Mouse (Mus musculus) skeletal muscle tissue, adult 2 months (tissue): ENCODE measurements around the gene Ube2f.
A peak's percentile ranks its signal among the peaks of the same experiment; 100 is the strongest.

Experiments
- DNase-seq: peaks from one replicate; pipeline ENCODE4 v3.0.0-alpha.2; 2012; ENCODE audit warnings: low read depth, low spot score

The Ube2f gene

DNA sequence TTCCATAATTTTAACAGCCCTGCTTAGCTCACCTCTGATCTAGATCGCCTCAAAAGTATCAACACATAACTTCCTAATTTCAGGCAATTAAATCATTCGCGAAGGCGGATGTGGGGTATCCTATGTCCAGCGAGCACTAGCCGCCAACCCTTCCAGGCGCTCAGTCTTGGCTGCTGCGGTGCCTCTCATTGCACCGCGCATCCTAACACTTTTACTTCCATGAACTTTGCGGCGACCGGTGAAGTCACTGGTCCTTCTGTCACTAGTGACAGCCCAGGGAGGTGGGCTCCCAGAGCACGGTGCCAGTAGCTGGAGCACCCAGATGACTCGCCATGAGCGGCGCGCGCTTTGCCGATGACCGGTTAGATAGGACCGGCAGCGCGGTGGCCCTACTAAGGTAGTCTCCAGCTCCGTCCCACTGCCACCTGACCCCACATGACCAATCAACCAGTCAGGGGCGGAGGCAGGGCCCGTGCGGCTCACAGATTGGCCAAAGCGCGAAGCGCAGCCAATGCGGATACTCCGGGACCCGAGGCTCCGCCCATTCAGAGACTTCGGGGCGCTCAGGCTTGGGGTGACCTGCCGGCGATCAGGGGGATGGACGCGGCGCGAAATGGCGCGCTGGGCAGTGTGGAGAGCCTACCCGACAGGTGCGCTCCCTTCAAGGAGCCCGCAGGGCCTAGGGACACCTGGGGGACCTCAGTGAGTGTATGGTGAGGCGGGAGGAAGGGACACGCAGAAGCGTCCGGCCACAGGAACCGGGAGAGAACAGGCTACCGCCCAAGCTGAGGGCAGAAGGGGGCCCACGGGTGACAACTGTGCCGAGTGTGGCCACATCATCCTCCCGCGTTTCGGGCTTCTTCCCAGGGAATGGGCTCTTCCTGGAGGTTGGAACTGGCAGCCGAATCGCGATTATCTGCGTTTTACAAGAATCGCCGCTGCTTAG, 48.0 kb downstream of the Ube2f start, which contains the start of gene Scly:
Gene Scly, plus strand, starts transcription at position 540 of the 946 bp plus-strand sequence.
- DNase-seq, result peak; percentile 91

GRCm38 (mm10) chr1:91299026-91299706, 49.1 kb downstream of the Ube2f start:
- DNase-seq, result no peak

GRCm38 (mm10) chr1:91299707-91300426, 49.8 kb downstream of the Ube2f start:
- DNase-seq, result peak; percentile 70

GRCm38 (mm10) chr1:91301206-91301920, 51.3 kb downstream of the Ube2f start:
- DNase-seq, result no peak

GRCm38 (mm10) chr1:91302021-91302420, 51.9 kb downstream of the Ube2f start:
- DNase-seq, result no peak

DNA sequence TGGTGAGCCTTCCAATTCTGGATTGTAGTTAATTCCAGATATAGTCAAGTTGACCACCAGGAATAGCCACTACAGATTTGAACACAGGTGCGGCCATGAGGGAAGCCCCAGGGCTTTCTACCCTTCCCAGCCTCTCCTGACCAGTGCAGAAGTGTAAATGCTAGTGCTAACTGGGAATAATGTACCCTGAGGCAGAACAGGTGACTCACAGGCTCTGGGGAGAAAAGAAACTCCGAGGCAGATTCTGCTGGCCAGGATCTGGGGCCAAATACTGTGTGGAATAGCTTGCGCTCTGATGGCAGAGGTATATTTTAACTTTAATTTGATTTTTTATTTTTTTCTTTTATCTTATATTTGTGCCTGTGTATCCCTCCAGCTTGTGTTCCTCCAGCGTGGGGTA, 54.5 kb downstream of the Ube2f start:
- DNase-seq, result no peak

- DNase-seq, result no peak
Observed at GRCm38 (mm10) chr1:91309366-91310085, 59.4 kb downstream of the Ube2f start.

GRCm38 (mm10) chr1:91312273-91312672, 62.2 kb downstream of the Ube2f start:
- DNase-seq, result no peak

DNA sequence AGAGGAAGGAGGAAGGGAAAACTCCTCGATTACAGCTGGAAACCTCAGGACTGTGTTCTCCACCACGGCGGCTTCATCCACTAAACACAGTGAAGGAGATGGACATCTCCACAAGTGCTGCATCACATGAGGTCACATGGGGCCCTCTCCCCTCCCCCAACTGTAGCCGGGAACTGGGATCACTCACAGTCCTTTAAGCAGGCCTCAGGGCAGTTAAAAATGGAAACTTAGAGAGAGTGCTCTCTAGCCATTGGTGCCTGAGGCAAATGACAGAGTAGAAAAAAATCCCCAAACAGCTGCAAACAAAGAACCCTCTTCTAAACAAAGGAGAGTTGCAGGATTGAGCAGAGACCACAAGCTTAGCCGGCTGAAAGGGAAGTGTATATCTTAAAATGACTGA, 63.1 kb downstream of the Ube2f start:
- DNase-seq, result no peak

GRCm38 (mm10) chr1:91317656-91318055, 67.6 kb downstream of the Ube2f start:
- no peak for DNase-seq

DNA sequence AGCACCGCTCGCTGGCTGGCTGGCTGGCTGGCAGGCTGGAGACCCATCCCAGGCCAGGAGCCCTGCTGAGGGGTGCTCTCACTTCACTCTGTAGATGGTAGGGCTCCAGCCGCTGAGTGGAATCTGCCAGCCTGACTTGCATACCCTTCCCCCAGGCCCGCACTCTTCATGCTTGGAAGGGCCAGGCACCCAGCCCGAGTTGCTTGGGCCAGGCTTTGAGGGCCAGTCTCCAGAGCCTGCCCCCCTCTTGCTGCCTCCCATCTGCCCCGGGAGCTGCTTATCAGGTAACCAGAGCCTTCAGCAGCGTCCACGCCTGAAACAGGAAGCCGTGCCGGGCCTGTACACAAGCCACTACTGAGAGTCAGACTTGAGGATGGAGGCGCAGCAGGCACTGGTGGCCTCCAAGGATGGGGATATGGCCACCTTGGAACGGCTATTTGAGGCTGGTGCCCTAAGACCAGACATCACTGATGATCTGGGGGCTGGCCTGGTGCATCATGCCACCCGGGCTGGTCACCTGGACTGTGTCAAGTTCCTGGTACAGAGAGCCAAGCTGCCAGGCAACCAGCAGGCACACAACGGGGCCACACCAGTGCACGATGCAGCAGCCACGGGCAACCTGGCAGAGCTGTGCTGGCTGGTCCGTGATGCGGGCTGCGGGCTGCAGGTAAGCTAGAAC, 71.8 kb downstream of the Ube2f start, which contains the start of gene Espnl:
Gene Espnl, plus strand, starts transcription at position 316 of the 679 bp plus-strand sequence.
- no peak for DNase-seq

GRCm38 (mm10) chr1:91324646-91325045, 74.5 kb downstream of the Ube2f start:
- DNase-seq, result no peak

GRCm38 (mm10) chr1:91325488-91326042, 75.5 kb downstream of the Ube2f start:
- no peak for DNase-seq

DNA sequence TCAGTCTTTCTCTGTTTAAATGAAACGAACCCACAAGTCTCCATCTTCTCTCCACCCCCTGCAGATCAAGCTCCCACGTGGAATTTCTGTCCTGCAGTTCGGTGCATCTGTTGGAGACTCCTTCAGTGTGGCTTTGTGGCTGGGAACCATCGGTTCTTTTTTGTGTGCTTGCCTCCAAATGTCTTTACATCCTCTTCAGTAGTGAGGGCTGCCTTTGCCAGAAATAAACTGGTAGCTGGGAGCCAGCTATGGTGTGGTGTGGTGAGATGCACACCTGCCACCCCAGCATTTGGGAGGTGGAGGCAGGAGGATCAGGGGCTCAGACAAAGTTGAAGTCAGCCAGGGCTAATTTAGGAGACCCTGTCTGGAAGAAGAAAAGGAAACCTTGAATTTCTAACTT, 82.0 kb downstream of the Ube2f start:
- DNase-seq, result no peak

DNA sequence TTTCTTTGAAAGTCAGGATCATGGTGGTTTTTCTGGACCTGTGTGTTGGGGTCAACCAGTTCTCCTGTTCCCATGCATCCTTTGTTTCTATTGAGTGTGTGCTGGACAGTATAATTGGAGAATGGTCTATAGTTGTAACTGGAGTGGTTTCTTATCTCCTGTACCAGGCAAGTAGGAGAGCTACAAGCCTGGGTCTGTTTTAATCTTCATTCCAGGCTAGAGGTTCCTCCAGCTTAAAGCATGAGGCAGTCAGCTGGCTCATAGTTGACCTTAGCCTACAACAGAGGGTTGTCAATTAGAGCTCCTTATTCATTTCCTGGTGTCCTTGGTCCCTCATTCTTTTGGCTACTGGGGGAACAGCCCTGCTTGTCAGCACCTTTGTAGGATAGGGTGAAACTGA, 83.5 kb downstream of the Ube2f start:
- DNase-seq, result no peak

DNA sequence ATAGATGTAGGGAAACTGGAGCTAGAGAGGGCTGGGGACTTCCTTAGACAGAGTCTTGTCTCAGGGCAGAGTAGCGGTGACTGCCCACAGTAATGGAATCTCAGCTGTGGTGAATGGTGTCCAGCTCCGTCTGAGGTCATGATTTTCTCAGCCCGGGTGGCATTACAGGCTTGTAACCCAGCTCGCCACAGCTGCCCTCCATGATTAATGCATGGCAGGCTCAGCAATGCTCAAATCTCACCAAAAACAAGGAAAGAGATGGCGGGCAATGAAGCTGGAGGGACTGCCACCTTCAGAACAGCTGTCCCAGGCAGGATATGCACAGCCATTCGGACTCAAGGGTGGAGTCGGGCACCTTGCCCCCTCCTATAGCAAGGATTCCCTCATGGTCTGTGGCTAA, 87.3 kb downstream of the Ube2f start:
- no peak for DNase-seq
